Mouse (Mus musculus): ENCODE measurements around the gene Lpo. TPM values are rescaled to one million over a fixed set of nuclear protein-coding genes. Genes with fewer than 3 reads are reported as not detected.
A peak's percentile ranks its signal among the peaks of the same experiment; 100 is the strongest.

Gene Lpo
- polyA plus RNA-seq, 1 experiment from 2014 or later = 0.18 TPM

DNA sequence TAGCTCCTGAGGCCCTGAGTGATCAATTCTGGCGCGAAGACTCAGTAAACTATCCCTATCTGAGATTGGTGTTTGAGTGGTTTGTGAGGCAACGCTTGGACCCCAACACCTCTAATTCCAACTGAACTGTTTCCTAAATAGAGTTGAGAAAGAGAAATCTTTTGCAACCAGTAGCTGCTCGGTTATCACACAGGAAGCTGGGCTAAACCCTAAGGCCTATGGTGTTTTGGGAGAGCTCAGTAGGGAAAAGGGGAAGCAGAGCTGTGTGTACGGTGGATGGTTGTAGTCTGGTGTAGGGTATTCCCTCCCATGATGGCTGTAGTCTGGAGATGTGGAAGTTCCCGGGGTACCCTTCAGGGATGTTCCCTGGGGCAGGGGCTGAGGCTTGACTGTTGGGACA is 38.0 kb downstream of the Lpo start:
- ATAC-seq (ENCODE audit: low read depth) (no peak), DNase-seq (ENCODE audit: low spot score) (no peak)
- no peak overlapping the region for H3K4me3 ChIP-seq (ENCODE audit: low read depth, low read length)
- H3K4me2 ChIP-seq (ENCODE audit: low read depth, low read length) = no peak overlapping the region
- no peaks in the 10 kb centered on the region for H3K4me1 ChIP-seq (ENCODE audit: control insufficient read depth, insufficient read depth, low read length)
- H3K9ac ChIP-seq (ENCODE audit: low read depth, low read length) = no peak overlapping the region
- no peaks in the 10 kb centered on the region for H3K9me3 ChIP-seq (ENCODE audit: control insufficient read depth, low read length)
- no peaks in the 10 kb centered on the region for H3K27me3 ChIP-seq (replicated peaks; ENCODE audit: control insufficient read depth, insufficient read depth, low read length)
- H3K36me3 ChIP-seq (ENCODE audit: control insufficient read depth, insufficient read depth, low read length) = no peaks in the 10 kb centered on the region
- 86% methylated on average over 6 of the region's 6 CpGs for WGBS
- no peak overlapping the region for H3K27ac ChIP-seq (replicated peaks; ENCODE audit: low read depth, low read length)

- H3K4me1 ChIP-seq (ENCODE audit: control insufficient read depth, insufficient read depth, low read length) = peaks cover 10% of the 10 kb centered on the region
- no peaks in the 10 kb centered on the region for H3K9me3 ChIP-seq (ENCODE audit: control insufficient read depth, low read length)
- WGBS = 74% methylated on average over 8 of the region's 8 CpGs
- ATAC-seq (ENCODE audit: low read depth) = no peak
- H3K27me3 ChIP-seq (replicated peaks; ENCODE audit: control insufficient read depth, insufficient read depth, low read length) = no peaks in the 10 kb centered on the region
- H3K9ac ChIP-seq (ENCODE audit: low read depth, low read length) = no peak overlapping the region
- DNase-seq (ENCODE audit: low spot score) = no peak
- H3K4me2 ChIP-seq (ENCODE audit: low read depth, low read length) = no peak overlapping the region
- H3K36me3 ChIP-seq (ENCODE audit: control insufficient read depth, insufficient read depth, low read length) = no peaks in the 10 kb centered on the region
- H3K4me3 ChIP-seq (ENCODE audit: low read depth, low read length) = no peak overlapping the region
- H3K27ac ChIP-seq (replicated peaks; ENCODE audit: low read depth, low read length) = no peak overlapping the region
Observed at GRCm38 (mm10) chr11:87780130-87780529, 48.0 kb downstream of the Lpo start.

DNA sequence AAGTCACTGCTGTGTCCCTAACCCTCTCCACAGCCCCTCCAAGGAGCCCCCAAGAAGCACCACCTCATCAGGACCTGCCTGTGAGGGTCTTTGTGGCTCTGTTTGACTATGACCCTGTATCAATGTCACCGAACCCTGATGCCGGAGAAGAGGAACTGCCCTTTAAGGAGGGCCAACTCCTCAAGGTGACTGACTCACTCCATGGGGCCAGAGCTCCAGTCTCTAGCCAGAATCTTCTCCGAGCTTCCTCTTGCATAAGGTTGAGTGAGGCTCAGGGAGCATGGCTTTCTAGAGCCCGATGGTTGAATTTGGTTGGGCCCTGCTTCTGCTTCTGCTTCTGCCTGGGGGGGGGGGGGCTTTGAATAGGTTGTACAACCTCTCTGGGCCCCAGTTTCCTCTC is 48.7 kb downstream of the Lpo start:
- Histone ChIP-seq H3K36me3 (ENCODE audit: control insufficient read depth, insufficient read depth, low read length) (no peaks in the 10 kb centered on the region), H3K4me1 (ENCODE audit: control insufficient read depth, insufficient read depth, low read length) (peaks cover 10% of the 10 kb centered on the region), H3K9me3 (ENCODE audit: control insufficient read depth, low read length) (no peaks in the 10 kb centered on the region), H3K9ac (ENCODE audit: low read depth, low read length) (no peak overlapping the region), H3K27me3 (replicated peaks; ENCODE audit: control insufficient read depth, insufficient read depth, low read length) (no peaks in the 10 kb centered on the region), H3K27ac (replicated peaks; ENCODE audit: low read depth, low read length) (no peak overlapping the region), H3K4me3 (ENCODE audit: low read depth, low read length) (no peak overlapping the region), H3K4me2 (ENCODE audit: low read depth, low read length) (no peak overlapping the region)
- WGBS = 75% methylated on average over 4 of the region's 4 CpGs
- DNase-seq (ENCODE audit: low spot score) (no peak), ATAC-seq (ENCODE audit: low read depth) (no peak)

- H3K4me2 ChIP-seq (ENCODE audit: low read depth, low read length) = peak overlapping the region; percentile 72
- WGBS = 32% methylated on average over 12 of the region's 12 CpGs
- DNase-seq (ENCODE audit: low spot score) = no peak
- peak overlapping the region; percentile 43 for H3K4me3 ChIP-seq (ENCODE audit: low read depth, low read length)
- H3K27ac ChIP-seq (replicated peaks; ENCODE audit: low read depth, low read length) = no peak overlapping the region
- no peak for ATAC-seq (ENCODE audit: low read depth)
- H3K36me3 ChIP-seq (ENCODE audit: control insufficient read depth, insufficient read depth, low read length) = no peaks in the 10 kb centered on the region
- no peaks in the 10 kb centered on the region for H3K9me3 ChIP-seq (ENCODE audit: control insufficient read depth, low read length)
- no peaks in the 10 kb centered on the region for H3K27me3 ChIP-seq (replicated peaks; ENCODE audit: control insufficient read depth, insufficient read depth, low read length)
- H3K4me1 ChIP-seq (ENCODE audit: control insufficient read depth, insufficient read depth, low read length) = peaks cover 10% of the 10 kb centered on the region
- 0 out of 2 replicates have a peak overlapping the region, but pooled peaks have one; percentile 76 for H3K9ac ChIP-seq (ENCODE audit: low read depth, low read length)
Observed at GRCm38 (mm10) chr11:87778915-87779314, 49.2 kb downstream of the Lpo start.

DNA sequence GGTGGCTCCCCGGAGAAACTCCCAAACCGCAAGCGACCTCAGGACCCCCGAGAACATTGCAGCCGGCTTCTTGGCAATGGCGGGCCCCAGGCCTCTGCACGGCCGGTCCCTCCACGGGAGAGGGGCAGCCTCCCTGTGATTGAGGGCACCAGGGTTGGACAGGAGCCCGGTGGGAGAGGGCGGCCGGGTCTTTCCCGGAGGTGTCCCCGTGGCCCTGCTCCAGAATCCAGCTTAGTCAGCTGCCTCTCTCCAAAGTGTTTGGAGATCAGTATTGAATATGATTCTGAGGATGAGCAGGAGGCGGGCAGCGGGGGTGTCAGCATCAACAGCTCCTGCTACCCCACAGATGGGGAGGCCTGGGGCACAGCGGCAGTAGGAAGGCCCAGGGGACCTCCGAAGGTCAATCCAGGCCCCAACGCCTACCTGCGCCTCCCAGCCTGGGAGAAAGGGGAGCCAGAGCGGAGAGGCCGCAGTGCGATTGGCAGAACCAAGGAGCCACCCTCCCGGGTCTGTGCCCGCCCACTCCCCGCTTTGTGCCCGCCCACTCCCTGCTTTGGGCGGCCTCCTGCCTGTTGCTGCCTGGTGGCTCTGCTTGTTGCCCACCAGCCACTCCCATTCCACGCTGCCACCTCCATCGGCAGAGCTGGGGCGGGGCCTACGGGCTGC is 49.9 kb downstream of the Lpo start:
- Histone ChIP-seq H3K4me2 (ENCODE audit: low read depth, low read length) (peak overlapping the region; percentile 72), H3K4me1 (ENCODE audit: control insufficient read depth, insufficient read depth, low read length) (peaks cover 10% of the 10 kb centered on the region), H3K27ac (replicated peaks; ENCODE audit: low read depth, low read length) (no peak overlapping the region), H3K9ac (ENCODE audit: low read depth, low read length) (peak overlapping the region; percentile 76), H3K9me3 (ENCODE audit: control insufficient read depth, low read length) (no peaks in the 10 kb centered on the region), H3K27me3 (replicated peaks; ENCODE audit: control insufficient read depth, insufficient read depth, low read length) (no peaks in the 10 kb centered on the region), H3K36me3 (ENCODE audit: control insufficient read depth, insufficient read depth, low read length) (no peaks in the 10 kb centered on the region), H3K4me3 (ENCODE audit: low read depth, low read length) (peak overlapping the region; percentile 43)
- ATAC-seq (ENCODE audit: low read depth) (peak; percentile 96), DNase-seq (ENCODE audit: low spot score) (peak; percentile 91)
- 3% methylated on average over 21 of the region's 32 CpGs for WGBS

GRCm38 (mm10) chr11:87772354-87772753 is 55.7 kb downstream of the Lpo start:
- ATAC-seq (ENCODE audit: low read depth) = no peak
- H3K36me3 ChIP-seq (ENCODE audit: control insufficient read depth, insufficient read depth, low read length) = no peaks in the 10 kb centered on the region
- no peaks in the 10 kb centered on the region for H3K27me3 ChIP-seq (replicated peaks; ENCODE audit: control insufficient read depth, insufficient read depth, low read length)
- no peaks in the 10 kb centered on the region for H3K9me3 ChIP-seq (ENCODE audit: control insufficient read depth, low read length)
- H3K4me2 ChIP-seq (ENCODE audit: low read depth, low read length) = no peak overlapping the region
- WGBS = 95% methylated on average over 3 of the region's 3 CpGs
- H3K4me1 ChIP-seq (ENCODE audit: control insufficient read depth, insufficient read depth, low read length) = no peaks in the 10 kb centered on the region
- H3K9ac ChIP-seq (ENCODE audit: low read depth, low read length) = no peak overlapping the region
- DNase-seq (ENCODE audit: low spot score) = no peak
- H3K4me3 ChIP-seq (ENCODE audit: low read depth, low read length) = no peak overlapping the region
- no peak overlapping the region for H3K27ac ChIP-seq (replicated peaks; ENCODE audit: low read depth, low read length)

GRCm38 (mm10) chr11:87770989-87771388 is 57.1 kb downstream of the Lpo start:
- no peaks in the 10 kb centered on the region for H3K36me3 ChIP-seq (ENCODE audit: control insufficient read depth, insufficient read depth, low read length)
- no peak overlapping the region for H3K27ac ChIP-seq (replicated peaks; ENCODE audit: low read depth, low read length)
- no peak for ATAC-seq (ENCODE audit: low read depth)
- no peaks in the 10 kb centered on the region for H3K4me1 ChIP-seq (ENCODE audit: control insufficient read depth, insufficient read depth, low read length)
- H3K27me3 ChIP-seq (replicated peaks; ENCODE audit: control insufficient read depth, insufficient read depth, low read length) = peaks cover 11% of the 10 kb centered on the region
- no peak overlapping the region for H3K9ac ChIP-seq (ENCODE audit: low read depth, low read length)
- peak; percentile 23 for DNase-seq (ENCODE audit: low spot score)
- no peak overlapping the region for H3K4me3 ChIP-seq (ENCODE audit: low read depth, low read length)
- no peak overlapping the region for H3K4me2 ChIP-seq (ENCODE audit: low read depth, low read length)
- 56% methylated on average over 3 of the region's 3 CpGs for WGBS
- no peaks in the 10 kb centered on the region for H3K9me3 ChIP-seq (ENCODE audit: control insufficient read depth, low read length)

DNA sequence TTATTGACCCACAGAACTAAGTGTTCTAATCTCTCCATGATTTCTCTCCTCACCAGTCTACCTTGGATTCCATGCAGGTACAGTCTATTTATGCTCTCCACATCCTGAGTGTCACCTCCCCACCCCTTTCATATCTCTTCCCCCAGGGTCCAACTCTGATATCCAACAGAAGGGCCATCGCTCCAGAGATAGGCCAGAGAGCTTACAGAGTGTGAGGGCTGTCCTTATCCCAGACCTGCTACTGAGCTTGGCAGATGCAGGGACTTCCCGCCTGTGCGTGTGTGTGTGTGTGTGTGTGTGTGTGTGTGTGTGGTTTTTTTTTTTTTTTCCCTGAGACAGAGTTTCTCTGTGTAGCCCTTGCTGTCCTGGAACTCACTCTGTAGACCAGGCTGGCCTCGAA is 59.3 kb downstream of the Lpo start:
- H3K4me2 ChIP-seq (ENCODE audit: low read depth, low read length) = no peak overlapping the region
- ATAC-seq (ENCODE audit: low read depth) (no peak), DNase-seq (ENCODE audit: low spot score) (no peak)
- H3K9me3 ChIP-seq (ENCODE audit: control insufficient read depth, low read length) = no peaks in the 10 kb centered on the region
- H3K9ac ChIP-seq (ENCODE audit: low read depth, low read length) = no peak overlapping the region
- H3K36me3 ChIP-seq (ENCODE audit: control insufficient read depth, insufficient read depth, low read length) = no peaks in the 10 kb centered on the region
- WGBS = 94% methylated on average over 4 of the region's 4 CpGs
- peaks cover 3% of the 10 kb centered on the region for H3K4me1 ChIP-seq (ENCODE audit: control insufficient read depth, insufficient read depth, low read length)
- peaks cover 33% of the 10 kb centered on the region for H3K27me3 ChIP-seq (replicated peaks; ENCODE audit: control insufficient read depth, insufficient read depth, low read length)
- no peak overlapping the region for H3K4me3 ChIP-seq (ENCODE audit: low read depth, low read length)
- no peak overlapping the region for H3K27ac ChIP-seq (replicated peaks; ENCODE audit: low read depth, low read length)

Data from embryonic facial prominence, embryonic 14.5 days (tissue).